Comparison of ENCODE assay signal across 9 mouse cellular contexts in genomic region chr4:105181014-105181658, GRCm38 (mm10). TPM values are rescaled to one million over a fixed set of nuclear protein-coding genes. Genes with fewer than 3 reads are reported as not detected.
DNase-seq lines count a peak whose midpoint lies in the region; ATAC-seq and TF ChIP-seq lines count a peak whose summit lies in the region.
"Had no signal": no experiment of that assay in that cellular context is flagged by ENCODE, and none has a peak within 500 bp of the region (broad histone marks: within the 10 kb centered on the region; RNA-seq: fewer than 3 reads in every experiment).

No protein-coding gene starts in this region.

- 22% methylated on average over 16 of the region's 16 CpGs for WGBS in hindbrain, embryonic 10.5 days
- WGBS in midbrain, embryonic 11.5 days: 11% methylated on average over 16 of the region's 16 CpGs

- H3K36me3 ChIP-seq in E14TG2a.4 (ENCODE audit: insufficient read depth, low read length): no peaks in the 10 kb centered on the region
- H3K36me3 ChIP-seq in hindbrain, embryonic 10.5 days: peaks cover 18% of the 10 kb centered on the region
- no peaks in the 10 kb centered on the region for H3K36me3 ChIP-seq in midbrain, embryonic 11.5 days (ENCODE audit: control insufficient read depth, insufficient read depth, low read length)

- peak; percentile 92 for ATAC-seq in midbrain, embryonic 11.5 days (ENCODE audit: low FRiP score)
- ATAC-seq: lung, postnatal 0 days had no signal

- H3K4me3 ChIP-seq in E14TG2a.4 (replicated peaks; ENCODE audit: low read length): peak overlapping the region; percentile 30
- peak overlapping the region; percentile 32 for H3K4me3 ChIP-seq in hindbrain, embryonic 10.5 days
- no peak overlapping the region for H3K4me3 ChIP-seq in midbrain, embryonic 11.5 days (ENCODE audit: low read depth, low read length)

- H3K9me3 ChIP-seq in E14TG2a.4 (ENCODE audit: low read length): no peaks in the 10 kb centered on the region
- H3K9me3 ChIP-seq in hindbrain, embryonic 10.5 days: no peaks in the 10 kb centered on the region
- H3K9me3 ChIP-seq in midbrain, embryonic 11.5 days (ENCODE audit: control insufficient read depth, low read length): no peaks in the 10 kb centered on the region

- no peaks in the 10 kb centered on the region for H3K27me3 ChIP-seq in E14TG2a.4 (ENCODE audit: insufficient read depth, low read length)
- H3K27me3 ChIP-seq in hindbrain, embryonic 10.5 days (ENCODE audit: insufficient read depth, poor library complexity, severe bottlenecking): no peaks in the 10 kb centered on the region
- H3K27me3 ChIP-seq in midbrain, embryonic 11.5 days (ENCODE audit: control insufficient read depth, insufficient read depth, low read length): no peaks in the 10 kb centered on the region

- H3K4me2 ChIP-seq in midbrain, embryonic 11.5 days: peak overlapping the region; percentile 27

- H3K4me1 ChIP-seq in E14TG2a.4 (replicated peaks; ENCODE audit: low read depth, low read length): peaks cover 49% of the 10 kb centered on the region
- peaks cover 65% of the 10 kb centered on the region for H3K4me1 ChIP-seq in hindbrain, embryonic 10.5 days (replicated peaks)
- peaks cover 34% of the 10 kb centered on the region for H3K4me1 ChIP-seq in midbrain, embryonic 11.5 days (ENCODE audit: control insufficient read depth, insufficient read depth, low read length)

- TF ChIP-seq CTCF in E14TG2a.4 (conservative IDR thresholded peaks at IDR 0.05; ENCODE audit: low read length): no peak

- H3K27ac ChIP-seq in hindbrain, embryonic 10.5 days: peak overlapping the region; percentile 90
- H3K27ac ChIP-seq in midbrain, embryonic 11.5 days (ENCODE audit: low read depth, low read length): peak overlapping the region; percentile 91

- DNase-seq in cerebellum, adult 8-10 months: peak; percentile 13
- DNase-seq in hindbrain, embryonic 10.5 days (ENCODE audit: low spot score): peak; percentile 56
- peak; percentile 93 for DNase-seq in midbrain, embryonic 11.5 days (ENCODE audit: low spot score, missing footprints)
- no peak for DNase-seq in lung, postnatal 10 days
- DNase-seq in testis, postnatal 14 days (ENCODE audit: low spot score): no peak
- no peak for DNase-seq in adrenal gland, postnatal 4 days (ENCODE audit: low spot score in 2 of 2)
- DNase-seq in adrenal gland, postnatal 25 days: no peak

- H3K9ac ChIP-seq in midbrain, embryonic 11.5 days (ENCODE audit: low read length): peak overlapping the region; percentile 41

RNA-seq across cellular contexts. Expression of gene Plpp3, which starts 24.0 kb away (rescaled TPM):
- polyA plus RNA-seq in hindbrain, embryonic 10.5 days (2016; fragmentation: Nextera tagmentation; extraction: Ambion mirVana): 63.4 and 63.8 TPM in 2 replicates
- polyA plus RNA-seq in midbrain, embryonic 11.5 days (2014; fragmentation: Nextera tagmentation; extraction: Ambion mirVana): 46.3 and 47.0 TPM in 2 replicates
- 100 to 1,000 TPM; 231 to 252 TPM for total RNA-seq in adrenal gland, postnatal 4 days (2021)
- total RNA-seq in adrenal gland, postnatal 25 days (2021): 340 and 406 TPM in 2 replicates

Comparison
In these comparisons a context has a peak if more than half of its experiments do, and no peak if none do; other contexts are left out.
1. DNase-seq: peak in cerebellum, adult 8-10 months (single experiment), hindbrain, embryonic 10.5 days (single experiment) and midbrain, embryonic 11.5 days (single experiment); none in lung, postnatal 10 days (single experiment), testis, postnatal 14 days (single experiment), adrenal gland, postnatal 4 days (0 of 2) and adrenal gland, postnatal 25 days (single experiment).